Comparison of ENCODE assay signal across 8 mouse cellular contexts in genomic region chr4:118275601-118276519, GRCm38 (mm10). TPM values are rescaled to one million over a fixed set of nuclear protein-coding genes. Genes with fewer than 3 reads are reported as not detected.
DNase-seq lines count a peak whose midpoint lies in the region; ATAC-seq and TF ChIP-seq lines count a peak whose summit lies in the region.

No protein-coding gene starts in this region.

- no peak for TF ChIP-seq CTCF in lung, embryonic 14.5 days (IDR thresholded peaks at IDR 0.05; ENCODE audit: low read depth)

- H3K27ac ChIP-seq in neural tube, embryonic 11.5 days (ENCODE audit: low read depth, low read length), result peak overlapping the region; percentile 91
- H3K27ac ChIP-seq in hindbrain, embryonic 13.5 days, result peak overlapping the region; percentile 92
- peak overlapping the region; percentile 82 for H3K27ac ChIP-seq in lung, embryonic 14.5 days (ENCODE audit: low read depth)
- peak overlapping the region; percentile 98 for H3K27ac ChIP-seq in stomach, embryonic 16.5 days (ENCODE audit: low read length)

- H3K4me2 ChIP-seq in neural tube, embryonic 11.5 days (ENCODE audit: low read depth), result peak overlapping the region; percentile 23
- H3K4me2 ChIP-seq in hindbrain, embryonic 13.5 days, result peak overlapping the region; percentile 37
- H3K4me2 ChIP-seq in lung, embryonic 14.5 days, result peak overlapping the region; percentile 32
- H3K4me2 ChIP-seq in stomach, embryonic 16.5 days (ENCODE audit: low read depth, low read length), result peak overlapping the region; percentile 16

- 74% methylated on average over 6 of the region's 6 CpGs for WGBS in neural tube, embryonic 11.5 days
- 46% methylated on average over 6 of the region's 6 CpGs for WGBS in hindbrain, embryonic 13.5 days
- 60% methylated on average over 6 of the region's 6 CpGs for WGBS in lung, embryonic 14.5 days
- WGBS in stomach, embryonic 16.5 days, result 71% methylated on average over 6 of the region's 6 CpGs

- no peaks in the 10 kb centered on the region for H3K9me3 ChIP-seq in neural tube, embryonic 11.5 days (ENCODE audit: control insufficient read depth, low read length)
- no peaks in the 10 kb centered on the region for H3K9me3 ChIP-seq in hindbrain, embryonic 13.5 days
- H3K9me3 ChIP-seq in lung, embryonic 14.5 days (ENCODE audit: low read depth, low read length), result no peaks in the 10 kb centered on the region
- H3K9me3 ChIP-seq in stomach, embryonic 16.5 days (replicated peaks; ENCODE audit: control insufficient read depth, low read length), result no peaks in the 10 kb centered on the region

- intact Hi-C loops in left cerebral cortex, postnatal 36 days (cut with DNase I), result no loop called here

- peaks cover 47% of the 10 kb centered on the region for H3K4me1 ChIP-seq in neural tube, embryonic 11.5 days (ENCODE audit: control insufficient read depth, insufficient read depth, low read length)
- peaks cover 95% of the 10 kb centered on the region for H3K4me1 ChIP-seq in hindbrain, embryonic 13.5 days (replicated peaks)
- H3K4me1 ChIP-seq in lung, embryonic 14.5 days (ENCODE audit: insufficient read depth), result peaks cover 18% of the 10 kb centered on the region
- H3K4me1 ChIP-seq in stomach, embryonic 16.5 days (ENCODE audit: control insufficient read depth, insufficient read depth, low read length), result peaks cover 71% of the 10 kb centered on the region

- H3K9ac ChIP-seq in neural tube, embryonic 11.5 days (ENCODE audit: low read length), result peak overlapping the region; percentile 46
- peak overlapping the region; percentile 40 for H3K9ac ChIP-seq in hindbrain, embryonic 13.5 days
- peak overlapping the region; percentile 38 for H3K9ac ChIP-seq in lung, embryonic 14.5 days
- H3K9ac ChIP-seq in stomach, embryonic 16.5 days (ENCODE audit: low read length), result peak overlapping the region; percentile 65

- H3K4me3 ChIP-seq in neural tube, embryonic 11.5 days (ENCODE audit: low read depth, low read length), result no peak overlapping the region
- H3K4me3 ChIP-seq in hindbrain, embryonic 13.5 days, result no peak overlapping the region
- no peak overlapping the region for H3K4me3 ChIP-seq in lung, embryonic 14.5 days (ENCODE audit: low read depth, low read length)
- H3K4me3 ChIP-seq in stomach, embryonic 16.5 days (replicated peaks; ENCODE audit: low read length), result no peak overlapping the region; the same call in 1 of the 2 replicates

- peaks cover 8% of the 10 kb centered on the region for H3K36me3 ChIP-seq in neural tube, embryonic 11.5 days (ENCODE audit: control insufficient read depth, insufficient read depth, low read length)
- peaks cover 38% of the 10 kb centered on the region for H3K36me3 ChIP-seq in hindbrain, embryonic 13.5 days
- H3K36me3 ChIP-seq in lung, embryonic 14.5 days (ENCODE audit: insufficient read depth), result peaks cover 32% of the 10 kb centered on the region; the same call in 1 of the 2 replicates
- H3K36me3 ChIP-seq in stomach, embryonic 16.5 days (ENCODE audit: control insufficient read depth, insufficient read depth, low read length), result no peaks in the 10 kb centered on the region; the same call in none of the 2 replicates

- peak; percentile 84; the same call in 1 of the 2 replicates for ATAC-seq in neural tube, embryonic 11.5 days (ENCODE audit: insufficient read depth, low FRiP score, low TSS enrichment)
- peak; percentile 80 for ATAC-seq in hindbrain, embryonic 13.5 days (ENCODE audit: low FRiP score)
- peak; percentile 62 for ATAC-seq in lung, embryonic 14.5 days (ENCODE audit: insufficient read depth)
- ATAC-seq in stomach, embryonic 16.5 days (ENCODE audit: insufficient read depth, low FRiP score), result peak; percentile 35

- H3K27me3 ChIP-seq in neural tube, embryonic 11.5 days (ENCODE audit: control insufficient read depth, insufficient read depth, low read length), result no peaks in the 10 kb centered on the region
- no peaks in the 10 kb centered on the region for H3K27me3 ChIP-seq in hindbrain, embryonic 13.5 days
- no peaks in the 10 kb centered on the region for H3K27me3 ChIP-seq in lung, embryonic 14.5 days (ENCODE audit: insufficient read depth, low read length)
- no peaks in the 10 kb centered on the region for H3K27me3 ChIP-seq in stomach, embryonic 16.5 days (ENCODE audit: control insufficient read depth, insufficient read depth, low read length)

- DNase-seq in neural tube, embryonic 11.5 days (ENCODE audit: low spot score), result no peak
- no peak for DNase-seq in neural tube, embryonic 10.5 days (ENCODE audit: extremely low spot score, low spot score)
- DNase-seq in lung, embryonic 14.5 days, result no peak
- no peak for DNase-seq in left cerebral cortex, postnatal 36 days (ENCODE audit: low spot score in 2 of 2)
- no peak for DNase-seq in cerebellum, adult 11 months
- DNase-seq in right cerebral cortex, postnatal 4 days, result no peak

RNA-seq across cellular contexts. Expression of gene Ptprf, which starts 15.3 kb away (rescaled TPM):
- polyA plus RNA-seq in neural tube, embryonic 11.5 days (2014; fragmentation: Nextera tagmentation; extraction: Ambion mirVana), result 68.9 and 80.1 TPM in 2 replicates
- 79.7 and 82.0 TPM in 2 replicates for polyA plus RNA-seq in hindbrain, embryonic 13.5 days (2015; fragmentation: Nextera tagmentation; extraction: Ambion mirVana)
- 69.7 and 75.7 TPM in 2 replicates for polyA plus RNA-seq in lung, embryonic 14.5 days (2014; fragmentation: Nextera tagmentation; extraction: Ambion mirVana)
- polyA plus RNA-seq in stomach, embryonic 16.5 days (2015; fragmentation: Nextera tagmentation; extraction: Ambion mirVana), result 86.0 and 93.0 TPM in 2 replicates
- total RNA-seq in left cerebral cortex, postnatal 36 days (2021), result 100 to 1,000 TPM; 118 to 126 TPM
